Mouse (Mus musculus): Measurements from ENCODE around the gene Fbxl2. TPM values are rescaled to one million over a fixed set of nuclear protein-coding genes. Genes with fewer than 3 reads are reported as not detected.

Fbxl2 gene
- polyA plus RNA-seq, 1 experiment, result 1.9 TPM

DNA sequence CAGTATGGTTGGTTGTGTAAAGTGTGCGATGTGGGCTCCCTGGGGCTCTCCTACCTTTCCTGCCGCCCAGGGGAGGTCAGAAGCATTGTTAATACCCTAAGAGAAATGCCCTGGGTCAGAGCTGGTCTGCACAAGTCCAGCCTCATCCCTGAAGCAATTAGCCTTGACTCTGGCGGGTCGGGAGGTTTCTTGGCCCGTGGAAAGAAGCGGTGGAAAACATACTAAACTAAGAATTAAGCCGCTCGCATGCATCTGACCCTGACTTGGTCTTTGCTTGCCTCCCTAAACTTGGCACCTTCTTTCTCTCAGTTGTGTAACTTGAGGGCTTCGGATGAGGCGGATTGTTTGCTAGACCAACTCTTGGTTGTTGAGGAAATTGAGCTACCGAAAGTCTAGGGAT is 113.5 kb downstream of the Fbxl2 start:
- no peak for DNase-seq
- 59% methylated on average over 11 of the region's 11 CpGs for WGBS

GRCm38 (mm10) chr9:113932100-113932470 is 113.9 kb downstream of the Fbxl2 start:
- WGBS, result 8% methylated on average over 8 of the region's 8 CpGs
- DNase-seq, result peak; percentile 15
- TF ChIP-seq CTCF (IDR thresholded peaks at IDR 0.05; ENCODE audit: borderline replicate concordance, control insufficient read depth, extremely low read depth, insufficient read depth, low read length, poor library complexity) (no peak), POLR2A (IDR thresholded peaks at IDR 0.05; ENCODE audit: control insufficient read depth, extremely low read depth, insufficient read depth, low read length, poor library complexity) (no peak)
- H3K36me3 ChIP-seq (ENCODE audit: control insufficient read depth, insufficient read depth, low read length), result no peaks in the 10 kb centered on the region
- peak overlapping the region; percentile 98 for H3K4me3 ChIP-seq (ENCODE audit: control insufficient read depth, insufficient read depth, low read length)
- peaks cover 13% of the 10 kb centered on the region for H3K4me1 ChIP-seq (replicated peaks; ENCODE audit: control insufficient read depth, insufficient read depth, low read length)
- H3K27me3 ChIP-seq (ENCODE audit: control insufficient read depth, insufficient read depth, low read length), result no peaks in the 10 kb centered on the region
- H3K27ac ChIP-seq (ENCODE audit: control insufficient read depth, insufficient read depth, low read length), result no peak overlapping the region

More for the DNA sequence above, 113.5 kb downstream of the Fbxl2 start:
- peaks cover 13% of the 10 kb centered on the region for H3K4me1 ChIP-seq (replicated peaks; ENCODE audit: control insufficient read depth, insufficient read depth, low read length)
- 0 out of 2 replicates have a peak overlapping the region, but pooled peaks have one; percentile 14 for H3K4me3 ChIP-seq (ENCODE audit: control insufficient read depth, insufficient read depth, low read length)
- H3K27ac ChIP-seq (ENCODE audit: control insufficient read depth, insufficient read depth, low read length), result no peak overlapping the region; the same call in 1 of the 2 replicates
- H3K27me3 ChIP-seq (ENCODE audit: control insufficient read depth, insufficient read depth, low read length), result no peaks in the 10 kb centered on the region
- no peak for TF ChIP-seq POLR2A (IDR thresholded peaks at IDR 0.05; ENCODE audit: control insufficient read depth, extremely low read depth, insufficient read depth, low read length, poor library complexity)
- no peak for TF ChIP-seq CTCF (IDR thresholded peaks at IDR 0.05; ENCODE audit: borderline replicate concordance, control insufficient read depth, extremely low read depth, insufficient read depth, low read length, poor library complexity)
- H3K36me3 ChIP-seq (ENCODE audit: control insufficient read depth, insufficient read depth, low read length), result no peaks in the 10 kb centered on the region

DNA sequence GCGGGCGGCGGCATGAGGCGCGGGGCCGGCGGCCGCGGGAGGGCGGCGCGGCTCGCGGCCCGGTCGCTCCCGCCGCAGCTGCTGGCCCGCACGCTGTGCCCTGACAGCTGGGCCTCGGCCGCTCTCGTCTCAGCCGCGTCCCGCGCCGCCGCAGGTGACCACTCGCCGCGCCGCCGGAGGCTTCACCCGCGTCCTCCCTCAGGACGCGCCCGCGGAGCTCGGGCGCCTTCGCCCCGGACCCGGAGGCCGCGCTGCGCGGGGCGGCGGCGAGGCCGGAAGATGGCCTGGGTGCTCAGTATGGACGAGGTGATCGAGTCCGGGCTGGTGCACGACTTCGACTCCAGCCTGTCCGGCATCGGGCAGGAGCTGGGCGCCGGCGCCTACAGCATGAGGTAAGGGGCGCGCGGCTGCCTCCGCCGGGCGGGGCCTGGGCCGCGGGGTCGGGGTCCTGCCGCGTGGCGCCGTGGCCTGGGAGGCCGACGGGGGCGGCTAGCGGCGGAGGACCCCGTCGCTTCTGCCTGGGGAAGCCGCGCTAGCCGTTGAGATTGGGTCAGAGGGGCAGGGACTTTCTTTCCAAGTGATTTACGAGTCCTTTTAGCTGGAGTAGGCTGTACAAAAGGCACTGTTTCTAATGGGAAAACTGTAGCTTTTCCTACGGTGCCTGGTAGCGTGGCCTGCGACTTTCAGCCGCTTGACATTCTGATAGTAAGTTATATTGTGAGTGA is 114.5 kb downstream of the Fbxl2 start:
- DNase-seq, result peak; percentile 39
- Histone ChIP-seq H3K36me3 (ENCODE audit: control insufficient read depth, insufficient read depth, low read length) (no peaks in the 10 kb centered on the region), H3K4me1 (replicated peaks; ENCODE audit: control insufficient read depth, insufficient read depth, low read length) (peaks cover 13% of the 10 kb centered on the region), H3K27ac (ENCODE audit: control insufficient read depth, insufficient read depth, low read length) (no peak overlapping the region), H3K27me3 (ENCODE audit: control insufficient read depth, insufficient read depth, low read length) (no peaks in the 10 kb centered on the region), H3K4me3 (ENCODE audit: control insufficient read depth, insufficient read depth, low read length) (peak overlapping the region; percentile 98)
- 2% methylated on average over 91 of the region's 91 CpGs for WGBS
- no peak for TF ChIP-seq POLR2A (IDR thresholded peaks at IDR 0.05; ENCODE audit: control insufficient read depth, extremely low read depth, insufficient read depth, low read length, poor library complexity)
- TF ChIP-seq CTCF (IDR thresholded peaks at IDR 0.05; ENCODE audit: borderline replicate concordance, control insufficient read depth, extremely low read depth, insufficient read depth, low read length, poor library complexity), result no peak

- Histone ChIP-seq H3K36me3 (ENCODE audit: control insufficient read depth, insufficient read depth, low read length) (no peaks in the 10 kb centered on the region), H3K27ac (ENCODE audit: control insufficient read depth, insufficient read depth, low read length) (peak within 1 kb of the TSS; percentile 72), H3K4me3 (ENCODE audit: control insufficient read depth, insufficient read depth, low read length) (peak within 1 kb of the TSS; percentile 98), H3K4me1 (replicated peaks; ENCODE audit: control insufficient read depth, insufficient read depth, low read length) (peaks cover 13% of the 10 kb centered on the region), H3K27me3 (ENCODE audit: control insufficient read depth, insufficient read depth, low read length) (no peaks in the 10 kb centered on the region)
- 1% methylated on average over 68 of the region's 86 CpGs for WGBS
- DNase-seq, result peak; percentile 92
- peak; percentile 36; the same call in 1 of the 2 replicates for TF ChIP-seq CTCF (IDR thresholded peaks at IDR 0.05; ENCODE audit: borderline replicate concordance, control insufficient read depth, extremely low read depth, insufficient read depth, low read length, poor library complexity)
- TF ChIP-seq POLR2A (IDR thresholded peaks at IDR 0.05; ENCODE audit: control insufficient read depth, extremely low read depth, insufficient read depth, low read length, poor library complexity), result peak; percentile 71; the same call in 1 of the 2 replicates
These were observed 115.2 kb downstream of the Fbxl2 start, which contains the start of gene Ubp1 for GRCm38 (mm10) chr9:113930534-113931374. Gene Ubp1 (plus strand): TSS chr9:113930934.

DNA sequence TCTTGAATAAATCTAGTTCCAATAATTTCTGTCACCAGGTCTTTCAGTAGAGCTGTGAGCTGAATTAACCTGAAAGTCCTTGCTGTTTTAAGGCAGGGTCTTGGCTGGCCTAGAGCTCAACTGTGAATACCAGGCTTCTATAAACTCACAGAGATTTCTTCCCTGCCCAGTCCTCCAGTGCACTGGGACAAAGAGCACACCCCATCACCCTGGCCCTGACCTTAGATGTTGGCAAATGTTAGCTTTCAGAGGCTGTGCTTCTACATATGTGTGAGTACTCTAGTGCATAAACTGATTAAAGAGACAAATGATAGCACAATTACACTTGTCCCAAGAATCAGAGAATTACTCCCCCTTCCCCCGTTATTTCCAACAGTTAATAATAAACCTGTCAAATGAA is 116.3 kb downstream of the Fbxl2 start:
- H3K27ac ChIP-seq (ENCODE audit: control insufficient read depth, insufficient read depth, low read length), result no peak overlapping the region
- H3K4me3 ChIP-seq (ENCODE audit: control insufficient read depth, insufficient read depth, low read length), result no peak overlapping the region
- H3K27me3 ChIP-seq (ENCODE audit: control insufficient read depth, insufficient read depth, low read length), result no peaks in the 10 kb centered on the region
- no peak for TF ChIP-seq CTCF (IDR thresholded peaks at IDR 0.05; ENCODE audit: borderline replicate concordance, control insufficient read depth, extremely low read depth, insufficient read depth, low read length, poor library complexity)
- TF ChIP-seq POLR2A (IDR thresholded peaks at IDR 0.05; ENCODE audit: control insufficient read depth, extremely low read depth, insufficient read depth, low read length, poor library complexity), result no peak
- no peaks in the 10 kb centered on the region for H3K36me3 ChIP-seq (ENCODE audit: control insufficient read depth, insufficient read depth, low read length)
- WGBS, result 94% methylated on average over 1 of the region's 1 CpGs
- H3K4me1 ChIP-seq (replicated peaks; ENCODE audit: control insufficient read depth, insufficient read depth, low read length), result peaks cover 13% of the 10 kb centered on the region
- no peak for DNase-seq

DNA sequence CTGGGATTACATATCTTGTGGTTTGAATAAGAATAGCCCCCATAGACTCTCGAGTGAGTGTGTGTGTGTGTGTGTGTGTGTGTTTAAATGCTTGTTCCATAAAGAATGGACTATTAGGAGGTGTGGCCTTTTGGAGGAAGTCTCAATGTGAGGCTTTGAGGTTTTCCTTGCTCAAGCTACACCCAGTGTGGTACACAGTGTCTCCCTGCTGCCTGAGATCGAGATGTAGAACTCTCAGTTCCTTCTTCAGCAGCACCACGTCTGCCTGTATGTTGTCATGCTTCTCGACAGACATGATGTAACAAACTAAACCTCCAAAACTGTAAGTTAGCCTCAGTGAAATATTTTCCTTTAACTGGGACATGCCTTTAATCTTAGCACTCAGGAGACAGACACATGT is 117.4 kb downstream of the Fbxl2 start:
- Histone ChIP-seq H3K27me3 (ENCODE audit: control insufficient read depth, insufficient read depth, low read length) (no peaks in the 10 kb centered on the region), H3K4me3 (ENCODE audit: control insufficient read depth, insufficient read depth, low read length) (no peak overlapping the region), H3K27ac (ENCODE audit: control insufficient read depth, insufficient read depth, low read length) (no peak overlapping the region), H3K36me3 (ENCODE audit: control insufficient read depth, insufficient read depth, low read length) (no peaks in the 10 kb centered on the region), H3K4me1 (replicated peaks; ENCODE audit: control insufficient read depth, insufficient read depth, low read length) (peaks cover 13% of the 10 kb centered on the region)
- WGBS, result 14% methylated on average over 4 of the region's 4 CpGs
- DNase-seq, result no peak
- no peak for TF ChIP-seq CTCF (IDR thresholded peaks at IDR 0.05; ENCODE audit: borderline replicate concordance, control insufficient read depth, extremely low read depth, insufficient read depth, low read length, poor library complexity)
- TF ChIP-seq POLR2A (IDR thresholded peaks at IDR 0.05; ENCODE audit: control insufficient read depth, extremely low read depth, insufficient read depth, low read length, poor library complexity), result no peak

All from thymus, adult 2 months (tissue).